Mouse (Mus musculus) kidney, embryonic 14.5 days (tissue): ENCODE data around the gene Siae. TPM values are rescaled to one million over a fixed set of nuclear protein-coding genes. Genes with fewer than 3 reads are reported as not detected.

Experiments
- ATAC-seq: fragments of 200-750 bp; cut with Nextera tagmentation; 2 replicates; pipeline ENCODE4 v1.8.0; 2017; ENCODE audit warnings: moderate number of reproducible peaks, mild to moderate bottlenecking, moderate TSS enrichment, moderate library complexity; ENCODE audit not compliant: low FRiP score, low TSS enrichment
- H3K27ac ChIP-seq: fragments of 300-500 bp; sonication (generic); 2 replicates; pipeline ENCODE4 v1.5.1; 2014; ENCODE audit warnings: low read depth, mild to moderate bottlenecking, low read length, moderate library complexity, mixed read lengths
- H3K27me3 ChIP-seq: fragments of 300-500 bp; sonication (generic); 2 replicates; pipeline ENCODE4 v1.6.1; 2014; ENCODE audit warnings: mild to moderate bottlenecking, low read length; ENCODE audit not compliant: control insufficient read depth, insufficient read depth
- H3K36me3 ChIP-seq: fragments of 300-500 bp; sonication (generic); 2 replicates; pipeline ENCODE4 v1.6.1; 2014; ENCODE audit warnings: low read length, mixed read lengths; ENCODE audit not compliant: control insufficient read depth, insufficient read depth
- H3K4me1 ChIP-seq: fragments of 300-500 bp; sonication (generic); 2 replicates; pipeline ENCODE4 v1.6.1; 2014; ENCODE audit warnings: low read length, mixed read lengths; ENCODE audit not compliant: control insufficient read depth, insufficient read depth
- H3K4me2 ChIP-seq: fragments of 300-500 bp; sonication (generic); replicated peaks from 2 replicates; pipeline ENCODE4 v1.6.1; 2014; ENCODE audit warnings: low read depth, mild to moderate bottlenecking, low read length
- H3K4me3 ChIP-seq: fragments of 300-500 bp; sonication (generic); 2 replicates; pipeline ENCODE4 v1.5.1; 2014; ENCODE audit warnings: mild to moderate bottlenecking, low read length
- H3K9ac ChIP-seq: fragments of 300-500 bp; sonication (generic); 2 replicates; pipeline ENCODE4 v1.6.1; 2014; ENCODE audit warnings: low read depth, mild to moderate bottlenecking, low read length, moderate library complexity
- H3K9me3 ChIP-seq: fragments of 300-500 bp; sonication (generic); 2 replicates; pipeline ENCODE4 v1.6.1; 2016; ENCODE audit warnings: low read length; ENCODE audit not compliant: control insufficient read depth
- WGBS: fragments of 180-500 bp; shearing (Covaris S2); extraction: QIAGEN DNeasy Blood & Tissue Kit; methylation state at CpG from one replicate; pipeline ENCODE4 v1.1.7; 2014; 5-methylcytosine and 5-hydroxymethylcytosine counted together
- polyA plus RNA-seq: library from polyadenylated mRNA; unstranded; fragments of >200 nt; fragmentation: Nextera tagmentation; extraction: Ambion mirVana; gene quantifications from 2 replicates; pipeline ENCODE4 v1.2.1, GENCODE M21; 2014

The Siae gene
- 6.8 and 10.8 TPM in 2 replicates for polyA plus RNA-seq

GRCm38 (mm10) chr9:37554838-37555748 lies at the start of gene Siae:
Siae (plus strand) TSS chr9:37555698.
- ATAC-seq, result 0 out of 2 replicates have a peak, but pooled peaks have one; percentile 21
- Histone ChIP-seq H3K27ac (no peak within 1 kb of the TSS), H3K4me3 (no peak within 1 kb of the TSS), H3K27me3 (peaks cover 23% of the 10 kb centered on the region), H3K36me3 (no peaks in the 10 kb centered on the region), H3K9ac (no peak within 1 kb of the TSS), H3K4me2 (no peak within 1 kb of the TSS), H3K9me3 (no peaks in the 10 kb centered on the region), H3K4me1 (0 out of 2 replicates have a peak, but pooled peaks cover 13% of the 10 kb centered on the region)
- WGBS, result 21% methylated on average over 7 of the region's 7 CpGs

GRCm38 (mm10) chr9:37506023-37506422 lies 49.5 kb upstream of the Siae start:
- Histone ChIP-seq H3K4me3 (no peak overlapping the region), H3K9me3 (no peaks in the 10 kb centered on the region), H3K27ac (no peak overlapping the region), H3K9ac (no peak overlapping the region), H3K4me2 (no peak overlapping the region), H3K27me3 (no peaks in the 10 kb centered on the region), H3K36me3 (no peaks in the 10 kb centered on the region), H3K4me1 (no peaks in the 10 kb centered on the region)
- WGBS, result 89% methylated on average over 1 of the region's 1 CpGs
- no peak for ATAC-seq

- ATAC-seq, result no peak
- H3K27ac ChIP-seq, result no peak overlapping the region
- H3K4me3 ChIP-seq, result no peak overlapping the region
- no peaks in the 10 kb centered on the region for H3K27me3 ChIP-seq
- H3K36me3 ChIP-seq, result no peaks in the 10 kb centered on the region
- H3K4me2 ChIP-seq, result no peak overlapping the region
- WGBS, result 91% methylated on average over 2 of the region's 2 CpGs
- H3K9me3 ChIP-seq, result no peaks in the 10 kb centered on the region
- no peak overlapping the region for H3K9ac ChIP-seq
- peaks cover 6% of the 10 kb centered on the region; the same call in 1 of the 2 replicates for H3K4me1 ChIP-seq
These were observed 43.4 kb upstream of the Siae start for GRCm38 (mm10) chr9:37512097-37512496.

GRCm38 (mm10) chr9:37514456-37514855 lies 41.0 kb upstream of the Siae start:
- Histone ChIP-seq H3K27ac (no peak overlapping the region), H3K9ac (no peak overlapping the region), H3K4me3 (no peak overlapping the region), H3K27me3 (no peaks in the 10 kb centered on the region), H3K36me3 (peaks cover 6% of the 10 kb centered on the region; the same call in 1 of the 2 replicates), H3K4me1 (peaks cover 6% of the 10 kb centered on the region; the same call in 1 of the 2 replicates), H3K4me2 (no peak overlapping the region), H3K9me3 (no peaks in the 10 kb centered on the region)
- no peak for ATAC-seq
- WGBS, result 73% methylated on average over 3 of the region's 3 CpGs

GRCm38 (mm10) chr9:37517467-37517866 lies 38.0 kb upstream of the Siae start:
- H3K27me3 ChIP-seq, result no peaks in the 10 kb centered on the region
- ATAC-seq, result no peak
- WGBS, result 74% methylated on average over 1 of the region's 1 CpGs

GRCm38 (mm10) chr9:37518991-37519390 lies 36.5 kb upstream of the Siae start:
- Histone ChIP-seq H3K9me3 (no peaks in the 10 kb centered on the region), H3K9ac (no peak overlapping the region), H3K36me3 (peaks cover 30% of the 10 kb centered on the region), H3K27me3 (no peaks in the 10 kb centered on the region), H3K4me2 (no peak overlapping the region), H3K27ac (no peak overlapping the region), H3K4me3 (no peak overlapping the region), H3K4me1 (peaks cover 4% of the 10 kb centered on the region; the same call in 1 of the 2 replicates)
- WGBS, result 91% methylated on average over 8 of the region's 8 CpGs
- no peak for ATAC-seq

More at GRCm38 (mm10) chr9:37517467-37517866, 38.0 kb upstream of the Siae start:
- peaks cover 6% of the 10 kb centered on the region; the same call in 1 of the 2 replicates for H3K4me1 ChIP-seq
- H3K9me3 ChIP-seq, result no peaks in the 10 kb centered on the region
- no peak overlapping the region for H3K9ac ChIP-seq
- H3K27ac ChIP-seq, result no peak overlapping the region
- no peak overlapping the region for H3K4me2 ChIP-seq
- H3K36me3 ChIP-seq, result peaks cover 22% of the 10 kb centered on the region
- H3K4me3 ChIP-seq, result no peak overlapping the region

GRCm38 (mm10) chr9:37519995-37520394 lies 35.5 kb upstream of the Siae start:
- Histone ChIP-seq H3K27me3 (no peaks in the 10 kb centered on the region), H3K9ac (no peak overlapping the region), H3K27ac (no peak overlapping the region), H3K36me3 (peaks cover 33% of the 10 kb centered on the region), H3K4me3 (no peak overlapping the region), H3K4me1 (peaks cover 4% of the 10 kb centered on the region; the same call in 1 of the 2 replicates), H3K9me3 (no peaks in the 10 kb centered on the region), H3K4me2 (no peak overlapping the region)
- no peak for ATAC-seq
- WGBS, result 88% methylated on average over 2 of the region's 2 CpGs

- Histone ChIP-seq H3K4me3 (no peak overlapping the region), H3K9ac (no peak overlapping the region), H3K4me2 (no peak overlapping the region), H3K9me3 (no peaks in the 10 kb centered on the region), H3K36me3 (peaks cover 23% of the 10 kb centered on the region), H3K27ac (no peak overlapping the region), H3K4me1 (peaks cover 14% of the 10 kb centered on the region; the same call in 1 of the 2 replicates), H3K27me3 (peaks cover 41% of the 10 kb centered on the region)
- WGBS, result 90% methylated on average over 2 of the region's 2 CpGs
- ATAC-seq, result no peak
These were observed 30.0 kb upstream of the Siae start for GRCm38 (mm10) chr9:37525461-37525860.
